Mouse (Mus musculus) 3134 (cell line): ENCODE data around the gene Lemd2.

Experiments used
- DNase-seq: peaks from one replicate; pipeline ENCODE4 v3.0.0-alpha.2; 2011; ENCODE audit warnings: low spot score; ENCODE audit not compliant: insufficient read length; ENCODE audit errors: extremely low read depth

The Lemd2 gene

GRCm38 (mm10) chr17:27191189-27191588 is 13.1 kb downstream of the Lemd2 start:
- DNase-seq, result no peak

GRCm38 (mm10) chr17:27189640-27190216 is 14.5 kb downstream of the Lemd2 start:
- DNase-seq, result peak; percentile 56

- DNase-seq, result no peak
Observed at GRCm38 (mm10) chr17:27188883-27189282, 15.4 kb downstream of the Lemd2 start.

GRCm38 (mm10) chr17:27187059-27187458 is 17.2 kb downstream of the Lemd2 start:
- DNase-seq, result no peak

- DNase-seq, result no peak
Observed at GRCm38 (mm10) chr17:27186068-27186467, 18.2 kb downstream of the Lemd2 start.

GRCm38 (mm10) chr17:27183667-27184292 is 20.5 kb downstream of the Lemd2 start:
- peak; percentile 44 for DNase-seq

- DNase-seq, result no peak
Observed at GRCm38 (mm10) chr17:27182401-27182800, 21.9 kb downstream of the Lemd2 start.

GRCm38 (mm10) chr17:27181666-27182065 is 22.6 kb downstream of the Lemd2 start:
- peak; percentile 45 for DNase-seq

GRCm38 (mm10) chr17:27179681-27180280 is 24.5 kb downstream of the Lemd2 start:
- peak; percentile 65 for DNase-seq

- DNase-seq, result no peak
Observed at GRCm38 (mm10) chr17:27178427-27179177, 25.7 kb downstream of the Lemd2 start.

GRCm38 (mm10) chr17:27178019-27178418 is 26.2 kb downstream of the Lemd2 start:
- no peak for DNase-seq

GRCm38 (mm10) chr17:27176754-27177153 is 27.5 kb downstream of the Lemd2 start:
- DNase-seq, result no peak

GRCm38 (mm10) chr17:27176287-27176686 is 28.0 kb downstream of the Lemd2 start:
- DNase-seq, result no peak

GRCm38 (mm10) chr17:27175196-27175874 is 28.9 kb downstream of the Lemd2 start:
- DNase-seq, result no peak

- DNase-seq, result no peak
Observed at GRCm38 (mm10) chr17:27173715-27174114, 30.6 kb downstream of the Lemd2 start.

GRCm38 (mm10) chr17:27172459-27172858 is 31.8 kb downstream of the Lemd2 start:
- no peak for DNase-seq

- DNase-seq, result no peak
Observed at GRCm38 (mm10) chr17:27171121-27171520, 33.1 kb downstream of the Lemd2 start.

- no peak for DNase-seq
Observed at GRCm38 (mm10) chr17:27169952-27170695, 34.1 kb downstream of the Lemd2 start.

- DNase-seq, result no peak
Observed at GRCm38 (mm10) chr17:27168569-27168968, 35.7 kb downstream of the Lemd2 start.

- no peak for DNase-seq
Observed at GRCm38 (mm10) chr17:27167545-27167944, 36.7 kb downstream of the Lemd2 start, which contains the start of gene Ip6k3. TSS of gene Ip6k3 (minus strand) at chr17:27167795.
